Mouse (Mus musculus) liver, adult 2 months (tissue): ENCODE measurements around the gene Selenof. TPM values are rescaled to one million over a fixed set of nuclear protein-coding genes. Genes with fewer than 3 reads are reported as not detected.

ENCODE experiments used
- DNase-seq: peaks from one replicate; pipeline ENCODE4 v3.0.0-alpha.2; 2011; ENCODE audit warnings: low read depth, low spot score; ENCODE audit errors: extremely low read depth
- H3K27ac ChIP-seq: fragments of 200-500 bp; replicated peaks from 2 replicates; pipeline ENCODE4 v1.5.1; 2012; ENCODE audit warnings: low read depth, mild to moderate bottlenecking, control low read depth, inconsistent platforms, low read length; ENCODE audit not compliant: insufficient read depth
- H3K27me3 ChIP-seq: fragments of 200-500 bp; 2 replicates; pipeline ENCODE4 v1.6.1; 2012; ENCODE audit warnings: mild to moderate bottlenecking, moderate library complexity, low read length, inconsistent platforms; ENCODE audit not compliant: control insufficient read depth, insufficient read depth
- H3K36me3 ChIP-seq: fragments of 200-500 bp; 2 replicates; pipeline ENCODE4 v1.6.1; 2012; ENCODE audit warnings: low read length, inconsistent platforms; ENCODE audit not compliant: control insufficient read depth, insufficient read depth
- H3K4me1 ChIP-seq: fragments of 200-500 bp; 2 replicates; pipeline ENCODE4 v1.6.1; 2011; ENCODE audit warnings: low read length; ENCODE audit not compliant: control insufficient read depth, insufficient read depth
- H3K4me3 ChIP-seq: fragments of 200-500 bp; 2 replicates; pipeline ENCODE4 v1.5.1; 2011; ENCODE audit warnings: low read depth, mild to moderate bottlenecking, control low read depth, low read length, moderate library complexity; ENCODE audit not compliant: insufficient read depth
- H3K79me2 ChIP-seq: fragments of 200-500 bp; 2 replicates; pipeline ENCODE4 v1.6.1; 2012; ENCODE audit warnings: inconsistent platforms, mild to moderate bottlenecking, low read length, moderate library complexity; ENCODE audit not compliant: control insufficient read depth, insufficient read depth
- H3K9ac ChIP-seq: fragments of 200-500 bp; 2 replicates; pipeline ENCODE4 v1.6.1; 2012; ENCODE audit warnings: low read depth, mild to moderate bottlenecking, control low read depth, inconsistent platforms, low read length
- CTCF ChIP-seq: fragments of 200-500 bp; IDR thresholded peaks from 2 replicates; pipeline ENCODE4 v1.5.1; 2011; ENCODE audit warnings: low read depth, low read length, control low read depth
- POLR2A ChIP-seq: fragments of 200-500 bp; IDR thresholded peaks from 2 replicates; pipeline ENCODE4 v1.6.1; 2011; ENCODE audit warnings: low read length, control low read depth; ENCODE audit not compliant: insufficient read depth; ENCODE audit errors: extremely low read depth
- WGBS: fragments of 180-500 bp; shearing (Covaris S2); methylation state at CpG from one replicate; pipeline ENCODE4 v1.1.7; 2018; 5-methylcytosine and 5-hydroxymethylcytosine counted together
- polyA plus RNA-seq: library from polyadenylated mRNA; depleted of rRNA; stranded (reverse); fragments of >200 nt; gene quantifications from 2 replicates; pipeline ENCODE4 v1.2.3, GENCODE M21; 2012
- total RNA-seq: library from RNA; depleted of rRNA; stranded (reverse); fragments of >200 nt; gene quantifications from 2 replicates; pipeline ENCODE4 v1.2.3, GENCODE M21; 2014

Selenof gene
- total and polyA plus RNA-seq, 2 experiments = 176 to 385 TPM

- DNase-seq = no peak
- 92% methylated on average over 5 of the region's 5 CpGs for WGBS
- H3K4me3 ChIP-seq = no peak overlapping the region
- H3K9ac ChIP-seq = no peak overlapping the region
- peaks cover 30% of the 10 kb centered on the region; the same call in 1 of the 2 replicates for H3K79me2 ChIP-seq
- TF ChIP-seq POLR2A = no peak
- TF ChIP-seq CTCF = no peak
- no peaks in the 10 kb centered on the region for H3K36me3 ChIP-seq
- H3K4me1 ChIP-seq = peaks cover under 1% of the 10 kb centered on the region; the same call in 1 of the 2 replicates
- H3K27me3 ChIP-seq = no peaks in the 10 kb centered on the region
- no peak overlapping the region for H3K27ac ChIP-seq
These were observed 20.1 kb upstream of the Selenof start for GRCm38 (mm10) chr3:144550036-144550435.

DNA sequence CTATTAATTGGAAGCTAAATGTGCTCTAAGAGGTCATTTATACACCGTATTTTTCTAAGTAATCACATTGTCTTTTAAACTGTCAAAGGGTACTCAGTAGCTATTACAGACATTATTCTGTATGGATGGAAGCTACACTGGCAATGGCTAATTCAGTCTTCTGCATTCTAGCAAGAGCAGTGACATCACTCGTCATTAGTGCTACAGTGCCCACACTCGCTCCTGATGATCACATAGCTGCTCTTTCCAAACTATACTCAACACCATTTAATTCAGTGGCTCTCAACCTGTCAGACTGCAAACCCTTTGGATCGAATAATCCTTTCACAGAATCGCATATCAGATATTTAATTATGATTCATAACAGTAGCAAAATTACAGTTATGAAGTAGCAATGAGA is 19.4 kb upstream of the Selenof start:
- DNase-seq = no peak
- TF ChIP-seq CTCF (no peak), POLR2A (no peak)
- no peaks in the 10 kb centered on the region for H3K36me3 ChIP-seq
- H3K9ac ChIP-seq = no peak overlapping the region
- no peak overlapping the region for H3K4me3 ChIP-seq
- no peak overlapping the region for H3K27ac ChIP-seq
- no peaks in the 10 kb centered on the region for H3K27me3 ChIP-seq
- 93% methylated on average over 5 of the region's 5 CpGs for WGBS
- H3K4me1 ChIP-seq = peaks cover 2% of the 10 kb centered on the region
- peaks cover 28% of the 10 kb centered on the region; the same call in 1 of the 2 replicates for H3K79me2 ChIP-seq

DNA sequence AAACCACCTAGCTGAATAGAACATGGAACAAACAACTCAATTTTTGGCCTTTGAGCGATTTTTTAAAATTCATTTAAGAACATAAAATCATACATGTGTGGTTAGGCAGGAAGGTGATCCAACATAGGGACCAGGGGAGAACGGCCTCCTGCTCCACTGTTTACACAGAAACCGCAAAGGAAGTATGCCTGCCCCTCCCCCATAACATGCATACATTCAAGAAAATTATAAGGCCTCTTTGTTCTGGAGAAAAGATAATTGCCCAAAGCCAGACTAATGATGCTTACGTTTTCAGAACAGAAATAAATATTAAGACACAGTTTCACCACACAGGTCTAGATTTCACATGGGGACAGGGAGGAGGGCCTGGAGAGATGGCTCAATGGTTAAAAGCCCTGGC is 18.7 kb upstream of the Selenof start:
- no peak for DNase-seq
- Histone ChIP-seq H3K4me3 (no peak overlapping the region), H3K27ac (no peak overlapping the region), H3K27me3 (no peaks in the 10 kb centered on the region), H3K79me2 (peaks cover 28% of the 10 kb centered on the region; the same call in 1 of the 2 replicates), H3K36me3 (no peaks in the 10 kb centered on the region), H3K9ac (no peak overlapping the region), H3K4me1 (peaks cover 2% of the 10 kb centered on the region)
- 77% methylated on average over 4 of the region's 4 CpGs for WGBS
- TF ChIP-seq POLR2A = no peak
- no peak for TF ChIP-seq CTCF

GRCm38 (mm10) chr3:144553942-144554341 is 16.2 kb upstream of the Selenof start:
- Histone ChIP-seq H3K4me3 (no peak overlapping the region), H3K79me2 (peaks cover 27% of the 10 kb centered on the region; the same call in 1 of the 2 replicates), H3K9ac (no peak overlapping the region), H3K27me3 (no peaks in the 10 kb centered on the region), H3K4me1 (peaks cover 2% of the 10 kb centered on the region), H3K36me3 (no peaks in the 10 kb centered on the region), H3K27ac (no peak overlapping the region)
- 17% methylated on average over 7 of the region's 7 CpGs for WGBS
- TF ChIP-seq POLR2A (no peak), CTCF (no peak)
- DNase-seq = peak; percentile 87

DNA sequence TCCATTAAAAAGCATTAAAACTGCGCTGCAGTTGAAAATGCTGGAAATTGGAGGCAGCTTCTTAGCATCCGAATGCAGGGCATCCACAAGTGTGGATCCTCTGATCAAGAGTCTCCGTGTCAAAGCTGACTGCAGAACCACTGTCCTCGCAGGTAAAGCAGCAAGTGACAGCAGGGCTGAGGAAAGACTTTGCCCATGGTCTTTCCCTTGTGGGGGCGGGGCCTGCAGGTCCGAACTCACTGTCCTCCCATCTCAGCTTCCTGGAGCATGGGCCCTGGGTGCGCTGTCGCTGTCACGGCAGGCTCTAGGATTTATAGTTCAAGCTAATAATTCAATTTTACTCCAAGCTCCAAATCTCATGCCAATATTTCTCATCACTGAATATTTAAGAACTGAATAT is 15.6 kb upstream of the Selenof start:
- H3K4me3 ChIP-seq = no peak overlapping the region
- H3K36me3 ChIP-seq = no peaks in the 10 kb centered on the region
- TF ChIP-seq CTCF (no peak), POLR2A (no peak)
- DNase-seq = peak; percentile 36
- no peaks in the 10 kb centered on the region for H3K27me3 ChIP-seq
- H3K4me1 ChIP-seq = peaks cover 2% of the 10 kb centered on the region
- peaks cover 26% of the 10 kb centered on the region; the same call in 1 of the 2 replicates for H3K79me2 ChIP-seq
- H3K9ac ChIP-seq = no peak overlapping the region
- no peak overlapping the region for H3K27ac ChIP-seq
- 48% methylated on average over 9 of the region's 9 CpGs for WGBS

DNA sequence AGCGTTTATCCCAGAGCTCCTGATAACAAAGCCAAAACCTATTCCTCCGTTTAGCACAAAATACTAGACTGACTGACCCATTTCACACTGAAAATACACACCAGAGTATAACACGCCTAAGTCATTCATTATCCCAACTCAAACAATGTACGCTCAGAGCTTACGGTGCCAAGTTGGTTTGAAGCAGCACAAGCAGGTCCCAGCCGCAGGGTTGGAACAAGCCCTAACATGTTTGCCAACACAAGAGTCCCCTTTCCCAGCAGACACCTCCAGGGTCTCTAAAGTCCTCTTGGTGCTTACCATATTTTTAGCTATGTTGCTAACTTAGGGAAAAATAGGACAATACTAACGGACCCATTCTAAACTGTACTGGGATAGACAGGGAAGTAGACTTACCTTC is 15.0 kb upstream of the Selenof start:
- no peaks in the 10 kb centered on the region for H3K36me3 ChIP-seq
- no peak for TF ChIP-seq CTCF
- TF ChIP-seq POLR2A = no peak
- peak; percentile 48 for DNase-seq
- H3K4me3 ChIP-seq = no peak overlapping the region
- peaks cover 2% of the 10 kb centered on the region for H3K4me1 ChIP-seq
- H3K27ac ChIP-seq = no peak overlapping the region
- H3K9ac ChIP-seq = no peak overlapping the region
- 54% methylated on average over 7 of the region's 7 CpGs for WGBS
- peaks cover 28% of the 10 kb centered on the region; the same call in 1 of the 2 replicates for H3K79me2 ChIP-seq
- H3K27me3 ChIP-seq = no peaks in the 10 kb centered on the region
